Mouse (Mus musculus) lung, postnatal 14 days (tissue): ENCODE measurements around the gene B3galt6.

Source experiments
- DNase-seq: peaks from one replicate; pipeline ENCODE4 v3.0.0; 2021

B3galt6 gene

DNA sequence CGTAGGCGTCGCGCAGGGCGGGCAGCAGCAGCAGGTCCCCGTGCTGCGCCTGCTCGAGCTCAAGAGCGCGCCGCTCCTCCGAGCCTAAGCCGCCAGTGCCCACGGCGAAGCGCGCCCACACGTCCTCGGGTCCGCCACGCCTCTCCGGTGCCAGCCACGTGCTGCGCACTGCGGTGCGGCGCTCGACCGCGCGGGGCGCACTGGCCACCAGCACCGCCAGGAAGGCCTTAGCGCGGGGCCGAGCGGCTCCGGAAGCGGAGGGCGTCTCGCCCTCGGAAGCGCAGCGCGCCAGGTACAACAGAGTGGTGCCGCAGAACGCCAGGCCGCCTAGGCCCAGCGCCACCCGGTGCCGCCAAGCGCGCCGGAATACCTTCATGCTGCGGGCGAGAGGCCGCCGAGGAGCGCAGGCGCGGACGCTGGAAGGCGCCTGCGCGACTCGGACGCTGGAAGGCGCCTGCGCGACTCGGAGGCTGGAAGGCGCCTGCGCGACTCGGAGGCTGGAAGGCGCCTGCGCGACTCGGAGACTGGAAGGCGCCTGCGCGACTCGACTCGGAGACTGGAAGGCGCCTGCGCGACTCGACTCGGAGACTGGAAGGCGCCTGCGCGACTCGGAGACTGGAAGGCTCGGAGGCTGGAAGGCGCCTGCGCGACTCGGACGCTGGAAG lies at the start of gene B3galt6, which contains the start of gene Sdf4:
Gene B3galt6 (minus strand): TSS at position 409 of the 665 bp plus-strand sequence.
Gene Sdf4 (plus strand): TSS at position 632 of the 665 bp plus-strand sequence.
- DNase-seq: peak; percentile 83

DNA sequence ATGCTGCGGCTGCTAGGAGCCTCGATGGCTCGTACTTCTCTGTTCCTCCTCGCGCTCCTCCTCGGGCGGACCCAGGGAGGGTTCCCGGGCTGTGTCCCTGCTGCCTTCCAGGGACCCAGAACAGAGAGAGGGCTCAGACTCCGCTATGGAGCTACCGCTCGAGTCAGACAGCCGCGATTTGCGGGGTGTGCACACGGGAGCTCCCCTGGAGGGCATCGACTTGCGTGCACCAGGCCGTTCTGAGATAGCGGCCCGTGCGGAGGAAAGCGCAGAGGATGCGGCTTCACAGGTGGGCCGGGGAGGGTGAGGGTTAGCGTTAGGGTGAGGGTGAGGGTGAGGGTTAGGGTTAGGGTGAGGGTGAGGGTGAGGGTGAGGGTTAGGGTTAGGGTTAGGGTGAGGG lies 42.5 kb upstream of the B3galt6 start:
- no peak for DNase-seq

DNA sequence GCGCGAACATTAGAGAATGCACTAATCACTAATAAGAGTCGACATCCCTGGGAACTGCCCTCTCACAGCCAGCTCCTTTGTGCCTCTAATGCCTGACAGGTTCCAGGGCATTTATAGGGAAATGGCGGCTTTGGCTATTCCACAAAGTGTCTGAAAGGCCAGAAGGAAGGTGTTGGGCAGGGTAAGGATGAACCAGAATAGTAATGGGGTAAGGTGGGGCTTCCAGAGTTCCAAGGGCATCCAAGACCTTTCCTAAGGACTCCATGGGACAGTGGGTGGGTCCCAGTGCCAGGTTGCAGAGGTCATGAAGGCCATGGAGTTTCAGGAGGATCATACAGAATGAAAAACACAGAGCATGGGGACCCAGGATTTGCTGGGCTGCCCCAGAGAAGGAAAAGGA lies 41.9 kb upstream of the B3galt6 start:
- DNase-seq: no peak

DNA sequence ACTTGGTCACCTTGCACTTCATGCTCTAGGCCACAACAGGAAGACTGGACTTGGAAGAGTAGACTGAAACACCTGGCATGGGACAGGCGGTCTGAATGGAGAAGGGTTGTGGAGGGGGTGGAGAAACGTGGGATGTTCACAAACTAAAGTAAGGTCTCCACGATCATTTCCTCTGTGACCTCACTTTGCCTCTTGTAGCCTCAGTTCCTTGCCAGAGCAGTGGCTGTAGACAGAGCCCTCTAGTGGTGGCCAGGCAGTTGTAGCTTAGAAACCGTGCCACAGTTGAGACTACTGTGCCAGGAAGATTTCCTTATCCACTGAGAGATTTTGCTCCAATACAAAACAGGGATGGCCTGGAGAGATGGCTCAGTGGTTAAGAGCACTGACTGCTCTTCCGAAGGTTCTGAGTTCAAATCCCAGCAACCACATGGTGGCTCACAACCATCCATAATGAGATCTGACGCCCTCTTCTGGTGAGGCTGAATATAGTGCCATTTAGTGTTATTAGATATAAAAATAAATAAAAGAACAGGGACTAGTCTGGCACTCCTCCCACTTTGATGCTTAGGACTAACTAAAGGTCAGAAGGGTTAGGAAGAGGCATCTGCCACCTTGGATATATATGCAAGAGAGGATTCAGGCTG lies 41.1 kb upstream of the B3galt6 start:
- peak; percentile 55 for DNase-seq

DNA sequence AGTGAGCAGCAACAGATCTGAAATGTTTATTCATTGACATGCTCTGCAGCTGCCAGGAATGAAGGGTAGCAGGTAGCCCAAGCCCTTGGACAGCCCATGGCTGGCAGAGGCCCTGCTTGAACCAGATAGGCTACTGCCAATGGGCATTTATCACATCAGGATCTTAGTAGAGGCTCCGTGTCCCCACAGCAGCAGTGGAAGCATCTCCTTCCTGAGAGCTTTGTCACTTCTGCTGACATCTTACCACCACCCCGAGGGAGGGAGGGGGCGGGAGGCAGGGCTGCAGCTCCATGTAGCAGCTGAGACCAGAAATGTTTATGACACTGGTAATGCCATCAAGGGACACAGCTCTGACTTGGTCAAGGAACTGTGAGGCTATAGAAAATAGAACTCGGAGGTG lies 40.4 kb upstream of the B3galt6 start:
- DNase-seq: no peak

DNA sequence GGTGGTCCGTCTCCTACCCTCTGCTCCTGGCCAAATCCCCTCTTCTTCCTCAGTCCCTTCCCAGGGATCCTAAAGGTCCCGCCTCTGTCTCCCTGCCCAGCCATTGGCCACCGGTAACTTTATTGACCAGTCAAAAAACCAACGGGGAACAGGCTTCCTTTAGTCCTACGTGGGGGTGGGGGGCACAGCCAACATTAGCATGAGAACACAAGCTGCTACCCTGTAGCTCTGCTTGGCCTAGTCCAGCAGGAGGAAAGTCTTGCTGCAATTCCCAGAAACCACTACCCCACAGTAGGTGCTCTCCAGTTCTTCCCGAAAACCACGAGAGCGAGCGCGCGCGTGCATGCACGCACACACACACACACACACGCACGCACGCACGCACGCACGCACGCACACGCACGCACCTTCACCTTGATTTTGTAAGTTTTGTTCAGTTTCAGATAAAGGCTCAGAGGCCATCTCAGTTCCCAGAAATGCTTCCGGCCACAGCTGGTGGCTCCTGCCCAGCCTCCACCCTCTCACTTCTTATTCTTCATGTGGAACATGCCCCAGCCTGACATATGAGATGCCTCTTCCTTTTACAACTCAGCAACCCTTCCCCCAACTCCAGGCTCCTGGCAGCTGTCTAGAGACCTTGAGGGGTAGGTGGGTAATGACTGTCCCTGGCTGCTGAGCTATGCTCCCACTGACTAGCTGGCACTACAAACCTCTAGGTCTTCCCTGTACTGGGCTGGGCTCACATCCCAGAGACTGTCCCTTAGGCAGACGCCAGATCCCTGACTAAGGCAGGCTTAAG lies 39.3 kb upstream of the B3galt6 start:
- peak; percentile 78 for DNase-seq

DNA sequence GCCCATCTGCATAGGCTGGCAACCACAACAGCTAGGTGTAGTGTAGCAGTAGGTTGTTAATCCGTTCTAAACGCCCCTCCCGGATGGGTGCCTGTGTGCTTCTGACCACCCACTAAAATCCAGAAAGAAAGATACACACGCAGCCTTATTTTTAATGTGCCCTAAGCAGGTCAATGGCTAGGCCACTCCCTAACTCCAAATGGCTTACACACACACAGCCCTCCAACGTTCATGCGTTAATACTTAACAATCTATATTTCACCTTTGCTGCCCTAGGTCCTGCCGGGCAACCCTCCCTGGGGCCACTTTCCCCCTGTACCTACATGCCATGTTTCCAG lies 38.8 kb upstream of the B3galt6 start:
- DNase-seq: no peak

DNA sequence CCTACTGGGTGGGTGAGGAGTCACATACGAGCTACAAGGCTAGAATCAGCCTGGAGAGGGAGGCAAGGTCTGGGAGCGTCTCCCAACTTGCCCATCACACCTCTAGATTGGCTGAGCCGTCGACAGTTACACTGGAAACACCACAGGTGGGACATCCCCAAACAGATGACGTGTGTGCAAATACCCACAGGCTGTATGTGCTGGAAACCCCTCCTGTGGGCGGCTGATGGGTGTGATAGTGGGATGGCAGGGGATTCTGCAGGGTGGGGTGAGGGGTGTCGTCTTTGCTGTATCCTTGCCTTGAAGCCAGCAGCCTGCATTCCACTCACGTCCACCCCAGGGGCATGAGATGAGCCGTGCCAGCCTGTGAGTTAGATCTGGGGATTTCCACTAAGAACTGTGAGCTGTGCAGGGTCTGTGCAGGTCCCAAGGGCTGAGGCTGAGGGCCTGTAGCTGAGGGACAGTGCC lies 38.2 kb upstream of the B3galt6 start:
- DNase-seq: no peak

DNA sequence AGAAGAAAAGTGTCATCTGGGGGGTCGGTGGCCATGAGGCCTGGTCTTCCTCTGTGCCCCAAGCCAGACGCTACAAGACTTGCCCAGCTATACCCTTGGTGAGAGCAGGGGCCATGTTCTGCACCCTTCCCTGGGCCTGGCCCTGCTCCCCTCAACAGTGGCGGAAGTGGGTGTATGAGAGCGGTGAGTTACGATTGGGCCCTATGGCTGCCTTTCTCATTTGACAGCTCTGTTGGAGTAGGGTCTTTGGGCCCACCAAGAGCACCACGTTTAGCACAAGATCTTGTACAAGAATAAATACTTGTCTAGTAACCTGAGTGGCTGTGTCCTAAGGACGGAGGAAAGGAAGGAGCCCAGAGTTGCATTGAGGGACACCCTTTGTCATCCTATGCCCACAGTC lies 36.1 kb upstream of the B3galt6 start:
- DNase-seq: no peak

DNA sequence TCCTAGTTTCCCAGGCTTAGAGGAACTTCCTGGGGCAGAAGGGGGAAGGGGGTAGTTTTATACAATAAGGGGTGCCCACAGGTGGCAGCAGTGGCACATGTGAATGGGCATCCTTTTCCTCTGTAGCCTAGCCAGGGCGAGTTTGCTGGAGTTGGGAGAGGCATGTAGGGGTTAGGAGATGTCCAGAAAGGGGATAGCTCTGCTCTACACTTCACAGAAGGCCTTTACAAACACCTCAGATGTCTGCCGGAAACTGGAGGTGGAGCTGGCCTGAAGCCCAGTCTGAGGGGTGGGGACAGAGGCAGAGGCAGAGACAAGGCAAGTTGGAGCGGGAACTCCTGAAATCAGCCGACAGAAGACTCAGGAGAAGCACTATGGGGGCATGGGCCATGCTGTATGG lies 33.6 kb upstream of the B3galt6 start, which contains the start of gene Tnfrsf18:
Gene Tnfrsf18 (plus strand): TSS at position 152 of the 400 bp plus-strand sequence.
- DNase-seq: peak; percentile 61

DNA sequence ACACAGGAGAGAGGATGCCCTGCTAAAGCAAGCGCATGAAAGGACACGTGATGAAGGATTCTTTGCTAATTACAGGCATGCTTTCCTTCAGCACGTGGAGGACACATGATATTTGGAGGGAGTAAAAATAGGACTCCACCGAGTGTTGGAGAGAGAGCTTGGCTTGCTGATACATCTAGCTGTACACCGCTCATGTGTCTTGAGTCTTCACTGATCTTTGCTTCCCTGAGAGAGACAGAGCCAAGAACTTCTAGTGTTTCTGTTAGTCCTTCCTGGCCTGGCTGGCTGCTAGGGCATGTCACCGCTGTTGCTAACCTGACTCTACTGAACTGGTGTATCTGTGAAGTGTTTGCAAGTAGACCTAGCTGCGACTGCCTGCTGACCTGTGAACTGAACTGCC lies 31.7 kb upstream of the B3galt6 start:
- no peak for DNase-seq

DNA sequence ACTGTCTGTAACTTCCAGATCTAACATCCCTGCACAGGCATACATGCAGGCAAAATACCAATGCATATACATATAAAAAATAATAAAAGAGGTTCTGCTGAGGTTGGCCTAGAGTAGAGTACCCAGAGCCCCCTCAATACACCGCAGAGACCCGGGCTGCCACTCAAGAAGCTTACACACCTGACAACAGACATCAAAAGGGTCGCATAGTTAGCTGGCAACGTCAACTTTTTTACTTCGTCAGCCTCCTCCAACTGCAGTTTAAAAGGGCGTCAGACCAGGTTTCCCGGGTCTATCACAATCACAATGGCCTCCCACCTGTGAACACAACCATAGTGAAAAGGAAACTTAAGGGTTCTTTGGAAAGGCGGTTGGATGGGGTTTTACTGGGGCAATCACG lies 31.1 kb upstream of the B3galt6 start:
- no peak for DNase-seq

DNA sequence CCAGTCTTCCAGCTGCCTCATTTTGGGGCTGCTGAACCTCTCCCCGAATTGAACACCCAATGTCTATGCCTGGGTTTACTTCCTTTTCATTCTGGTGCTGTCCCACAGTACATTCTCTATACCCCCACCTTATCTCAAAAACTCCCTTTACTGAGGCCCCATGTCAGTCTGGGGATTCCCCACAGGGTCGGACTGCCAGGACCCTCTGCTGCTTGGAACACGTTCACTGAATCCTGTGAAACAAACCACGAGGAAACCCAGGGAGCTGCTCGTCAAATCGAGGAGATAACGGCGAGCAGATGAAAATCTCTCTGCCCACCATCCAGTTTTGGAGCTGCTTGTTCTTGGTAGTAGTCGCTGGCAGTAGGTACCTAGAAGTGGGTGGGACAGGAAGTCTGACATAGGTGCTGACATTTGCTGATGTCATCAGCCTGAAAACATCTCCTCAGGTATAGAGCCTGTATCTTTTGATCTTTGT lies 29.5 kb upstream of the B3galt6 start:
- no peak for DNase-seq

DNA sequence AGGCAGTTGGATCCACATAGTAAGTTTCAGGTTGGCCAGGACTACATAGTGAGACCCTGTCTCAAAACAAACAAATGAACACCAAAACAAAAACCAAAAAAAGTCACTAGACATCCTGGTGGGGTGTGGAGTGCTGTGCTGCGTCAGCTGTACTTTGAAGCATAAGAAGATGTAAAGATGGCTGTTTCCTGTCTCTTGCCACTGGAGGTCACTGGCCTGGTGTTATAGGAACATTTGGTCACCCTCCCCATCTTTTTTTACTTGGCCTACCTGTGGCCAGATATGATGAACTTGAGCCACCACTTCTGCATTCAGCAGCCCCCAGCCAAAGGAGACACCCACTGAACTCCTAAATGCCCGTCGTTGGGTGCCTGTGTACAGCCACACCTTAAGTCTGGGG lies 28.9 kb upstream of the B3galt6 start:
- no peak for DNase-seq

DNA sequence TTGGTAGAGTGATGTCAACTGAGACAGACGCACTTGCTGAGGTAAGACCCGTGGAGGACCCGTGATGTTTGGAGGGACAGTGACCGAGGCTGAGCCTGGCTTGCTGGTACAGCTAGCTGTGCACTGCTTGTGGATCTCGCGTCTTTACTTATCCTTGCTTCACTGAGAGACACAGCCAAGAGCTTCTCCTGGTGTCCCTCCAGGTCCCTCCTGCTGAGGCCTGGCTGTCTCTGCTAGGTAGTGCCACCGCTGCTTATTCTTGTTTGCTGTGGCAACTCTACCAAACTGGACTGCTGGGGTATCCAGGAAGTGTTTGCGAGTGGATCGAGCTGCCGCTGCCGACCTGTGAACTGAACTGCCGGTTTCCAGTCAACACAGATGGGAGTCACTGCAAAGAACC lies 27.3 kb upstream of the B3galt6 start:
- no peak for DNase-seq

DNA sequence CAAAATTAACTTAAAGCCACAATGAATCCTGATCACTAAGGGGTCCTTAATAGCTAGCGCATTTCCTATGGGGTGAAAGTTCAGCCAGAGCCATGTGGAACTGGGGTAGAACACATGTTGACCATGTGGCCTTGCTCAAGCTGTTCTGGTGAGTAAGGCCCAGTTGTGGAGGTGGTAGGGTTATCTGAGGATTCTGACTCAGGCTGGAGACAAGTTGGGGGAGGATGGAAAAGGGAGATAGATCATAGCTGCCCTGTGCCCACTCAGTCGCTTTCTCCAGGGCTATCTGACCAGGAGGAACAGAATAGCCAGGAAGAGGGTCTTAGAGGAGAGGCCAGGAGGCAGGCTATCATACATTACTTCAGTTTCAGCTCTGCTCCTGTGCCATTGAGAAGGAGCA lies 22.0 kb upstream of the B3galt6 start:
- no peak for DNase-seq

DNA sequence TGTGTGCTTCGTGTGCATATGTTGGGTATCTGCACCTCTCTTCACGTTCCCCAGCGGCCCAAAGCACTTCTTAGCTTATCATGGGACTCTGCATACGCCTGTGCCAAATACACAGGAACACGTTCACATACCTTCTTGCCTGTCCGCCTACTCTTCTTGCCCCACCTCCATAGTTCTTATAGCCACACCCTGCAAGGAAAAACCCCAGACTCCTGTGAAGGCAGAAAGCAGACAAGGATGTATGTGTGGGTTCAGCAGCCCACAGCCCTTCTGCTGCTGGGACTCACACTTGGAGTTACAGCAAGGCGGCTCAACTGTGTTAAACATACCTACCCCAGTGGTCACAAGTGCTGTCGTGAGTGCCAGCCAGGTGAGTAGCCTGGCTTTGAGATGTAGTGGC lies 21.2 kb upstream of the B3galt6 start, which contains the start of gene Tnfrsf4:
Gene Tnfrsf4 (plus strand): TSS at position 207 of the 400 bp plus-strand sequence.
- DNase-seq: no peak

DNA sequence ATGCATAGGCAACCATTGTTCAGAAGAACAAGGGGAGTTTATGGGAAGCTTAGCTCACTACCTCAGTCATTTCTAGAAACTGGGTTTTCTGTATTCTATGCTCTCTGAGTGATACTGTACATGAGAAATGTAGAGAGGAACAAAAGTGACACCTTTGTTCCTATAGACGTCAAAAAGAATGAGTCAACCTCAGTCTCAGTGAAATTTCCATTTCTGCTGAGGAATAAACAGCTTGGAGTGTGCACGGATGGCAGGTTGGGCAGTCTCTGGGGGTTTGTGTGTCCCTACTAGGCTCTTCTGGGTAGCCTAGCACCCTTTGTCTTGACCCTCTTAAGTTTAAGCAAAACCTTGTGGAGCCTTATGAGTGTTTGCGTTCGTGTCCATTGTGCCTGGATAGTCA lies 15.9 kb upstream of the B3galt6 start:
- no peak for DNase-seq

DNA sequence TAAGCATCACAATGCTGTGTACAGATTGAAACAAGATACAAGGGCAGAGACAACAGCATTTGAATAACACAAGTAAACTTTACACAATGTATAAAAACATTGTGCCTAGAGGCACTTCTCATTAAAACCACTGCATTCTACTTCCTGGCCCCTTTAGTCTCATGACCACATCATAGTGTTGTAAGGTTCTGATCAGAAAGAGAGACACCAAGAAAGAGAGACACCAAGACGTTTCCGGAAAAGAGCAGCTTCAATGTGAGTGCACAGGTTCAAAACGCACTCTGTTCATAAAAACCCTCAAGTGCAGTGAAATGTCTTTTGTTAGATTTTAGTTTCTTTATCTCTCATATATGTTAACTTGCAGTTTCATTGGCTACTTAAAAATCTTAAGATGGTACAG lies 11.7 kb upstream of the B3galt6 start:
- DNase-seq: no peak

DNA sequence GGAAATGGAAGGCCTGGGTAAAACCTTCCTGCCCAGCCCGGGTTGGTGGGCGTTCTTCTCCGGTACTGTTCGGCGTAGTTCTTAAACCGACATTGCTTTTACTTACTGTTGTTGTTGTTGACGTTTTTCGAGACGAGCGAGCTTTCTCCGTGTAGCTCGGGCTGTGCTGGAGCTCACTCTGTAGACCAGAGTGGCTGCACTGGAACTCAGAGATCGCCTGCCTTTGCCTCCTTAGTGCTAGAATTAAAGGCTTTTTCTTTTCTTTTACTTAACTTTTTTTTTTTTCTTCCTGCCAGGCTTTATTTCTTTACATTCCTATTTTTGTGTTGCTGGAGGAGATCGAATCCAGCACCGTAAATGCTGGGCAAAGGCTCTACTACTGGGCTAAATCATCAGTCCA lies 1.2 kb upstream of the B3galt6 start:
- no peak for DNase-seq

DNA sequence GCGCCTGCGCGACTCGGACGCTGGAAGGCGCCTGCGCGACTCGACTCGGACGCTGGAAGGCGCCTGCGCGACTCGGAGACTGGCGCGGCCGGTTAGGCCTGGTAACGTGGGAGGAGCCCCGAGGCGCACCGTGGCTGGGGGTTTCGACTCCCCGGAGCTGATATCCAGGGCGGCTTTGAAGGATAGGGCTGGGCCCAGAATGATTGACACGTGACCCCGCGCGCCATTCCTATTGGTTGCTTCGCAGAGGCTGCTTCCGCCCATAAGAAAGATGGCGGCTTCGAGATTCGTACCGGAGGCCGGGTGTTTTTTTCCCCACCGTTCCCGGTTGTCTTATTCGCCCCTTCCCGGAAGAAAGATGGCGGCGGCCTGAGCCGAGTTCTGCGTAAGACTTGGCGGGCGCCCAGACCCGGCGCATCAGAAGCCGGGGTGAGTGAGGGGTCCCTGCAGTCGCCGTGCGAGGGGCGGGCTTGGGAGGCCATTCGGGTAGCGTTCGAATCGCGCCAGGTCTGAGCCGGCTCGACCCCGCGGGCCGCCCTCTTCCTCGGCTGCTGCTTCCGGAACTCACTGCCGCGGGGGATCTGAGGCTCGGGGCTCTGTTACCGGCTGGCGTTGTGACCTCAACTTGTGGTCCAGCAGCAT lies 578 bp upstream of the B3galt6 start:
- peak; percentile 97 for DNase-seq

DNA sequence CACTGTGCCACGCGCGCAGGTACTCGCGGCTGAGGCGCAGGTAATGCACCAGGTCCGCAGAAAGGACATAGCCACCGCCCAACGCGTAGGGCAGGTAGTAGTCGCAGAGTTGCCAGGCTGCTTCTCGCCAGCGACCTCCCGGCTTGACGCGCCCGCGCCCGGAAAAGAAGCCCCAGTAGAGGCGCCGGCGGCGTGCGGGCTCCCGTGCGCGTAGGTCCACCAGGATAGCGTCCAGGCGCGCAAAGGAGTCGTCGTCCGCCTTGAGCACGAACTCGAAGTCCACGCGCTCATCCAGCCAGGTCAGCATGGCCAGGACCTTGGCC lies 580 bp downstream of the B3galt6 start:
- DNase-seq: no peak

DNA sequence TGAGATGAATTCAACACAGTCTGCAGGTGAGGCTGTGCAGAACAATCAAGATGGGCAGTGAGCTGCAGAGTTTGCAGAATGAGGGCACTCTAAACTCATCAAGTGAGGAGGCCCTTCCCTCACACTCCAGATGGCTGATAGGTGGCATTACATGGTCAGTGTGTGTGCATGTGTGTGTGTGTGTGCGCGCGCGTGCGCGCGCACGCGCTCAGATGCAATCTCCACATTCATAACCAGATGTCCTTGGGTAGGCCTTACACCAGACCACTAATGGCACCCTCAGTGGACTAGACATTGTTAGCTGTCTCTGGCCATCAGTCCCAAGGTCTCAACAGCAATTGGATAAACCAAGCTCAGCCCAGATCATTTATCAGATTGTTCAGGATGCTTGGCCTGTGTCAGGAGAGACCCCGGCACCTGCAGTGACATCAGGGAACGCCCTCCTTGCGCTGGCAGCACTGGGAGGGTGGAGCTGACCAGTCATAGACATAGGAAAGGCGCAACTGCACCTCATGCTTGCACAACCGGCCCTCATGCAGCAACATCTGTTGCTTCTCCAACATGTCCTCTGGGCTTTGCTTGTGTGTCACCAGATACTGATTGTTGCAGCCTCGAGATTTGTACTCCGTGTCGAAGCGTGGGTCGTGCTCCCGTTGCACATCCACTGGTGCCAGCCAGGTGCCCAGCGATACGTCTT lies 1.1 kb downstream of the B3galt6 start:
- DNase-seq: peak; percentile 8
